Mouse (Mus musculus): Measurements from ENCODE around the gene Bri3bp.
"Not testable (repeated sequence)": the region's sequence is repeated elsewhere in the genome, so short reads cannot be mapped to it uniquely, and the experiment has no call there.

Bri3bp gene

DNA sequence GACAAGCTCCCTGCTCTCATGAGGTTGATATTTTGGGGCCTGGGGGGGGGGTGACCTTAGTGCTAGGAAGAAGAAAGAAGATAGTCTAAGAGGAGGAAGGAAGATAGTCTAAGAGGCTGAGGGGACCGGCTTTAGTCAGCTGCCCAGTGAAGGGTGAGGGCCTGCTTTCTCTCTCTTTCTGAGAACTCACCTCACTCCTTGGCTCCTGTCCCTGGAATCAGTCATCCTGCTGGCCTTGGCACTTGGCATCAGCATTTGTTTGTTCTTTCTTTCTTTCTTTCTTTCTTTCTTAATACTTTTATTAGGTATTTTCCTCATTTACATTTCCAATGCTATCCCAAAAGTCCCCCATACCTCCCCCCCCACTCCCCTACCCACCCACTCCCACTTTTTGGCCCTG, 44.7 kb downstream of the Bri3bp start:
- no peak for DNase-seq (ENCODE audit: low read depth, low spot score)

DNA sequence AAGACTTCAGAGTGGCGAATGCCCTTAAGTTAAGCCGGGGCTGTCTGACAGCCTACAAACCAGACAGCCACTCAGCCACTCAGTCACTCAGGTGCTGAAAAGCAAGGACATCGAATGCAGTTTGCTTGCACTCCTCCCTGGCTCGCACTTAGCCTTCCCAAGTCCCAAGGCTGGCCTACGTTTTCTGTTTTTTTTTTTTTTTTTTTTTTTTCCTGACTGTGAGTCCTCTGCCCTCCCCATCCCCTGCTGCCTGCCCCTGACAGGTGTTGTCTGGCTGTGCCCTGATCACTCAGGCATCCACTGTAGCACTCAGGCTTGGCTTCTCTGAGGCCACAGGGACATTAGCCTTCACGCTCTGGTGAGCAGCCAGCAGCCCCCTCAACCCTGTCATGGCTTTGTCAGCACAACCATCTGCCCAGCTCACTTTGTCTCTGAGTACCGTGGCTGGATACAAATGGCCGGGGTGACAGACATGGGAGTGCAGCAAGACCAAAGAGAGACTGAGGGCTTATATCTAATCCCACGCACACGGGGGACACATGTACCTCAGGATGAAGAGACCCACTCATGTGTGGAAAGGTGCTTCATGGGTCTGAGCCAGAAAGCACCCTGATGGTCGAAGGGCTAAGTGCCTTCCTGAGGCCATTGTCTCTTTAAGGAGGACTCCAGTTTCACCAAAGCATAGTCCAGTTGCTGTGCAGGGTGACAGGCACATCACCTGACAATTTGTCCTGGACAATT, 46.2 kb downstream of the Bri3bp start:
- DNase-seq (ENCODE audit: low read depth, low spot score) = peak; percentile 48

DNA sequence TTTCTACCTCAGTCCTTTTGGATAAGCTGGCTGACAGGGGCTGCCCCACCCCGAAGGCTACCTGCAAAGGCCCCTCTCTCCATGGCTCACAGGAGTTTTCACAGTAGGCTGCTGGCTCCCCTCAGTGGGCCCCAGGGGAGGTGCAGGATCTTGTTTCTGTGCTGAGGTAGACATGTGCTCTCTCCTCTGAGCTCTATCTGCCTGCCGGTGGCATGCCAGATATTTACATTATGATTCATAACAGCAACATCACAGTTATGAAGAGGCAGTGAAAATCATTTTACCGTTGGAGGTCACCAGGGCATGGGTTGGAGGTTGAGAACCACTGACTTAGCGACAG, 46.7 kb downstream of the Bri3bp start:
- DNase-seq (ENCODE audit: low read depth, low spot score) = no peak

DNA sequence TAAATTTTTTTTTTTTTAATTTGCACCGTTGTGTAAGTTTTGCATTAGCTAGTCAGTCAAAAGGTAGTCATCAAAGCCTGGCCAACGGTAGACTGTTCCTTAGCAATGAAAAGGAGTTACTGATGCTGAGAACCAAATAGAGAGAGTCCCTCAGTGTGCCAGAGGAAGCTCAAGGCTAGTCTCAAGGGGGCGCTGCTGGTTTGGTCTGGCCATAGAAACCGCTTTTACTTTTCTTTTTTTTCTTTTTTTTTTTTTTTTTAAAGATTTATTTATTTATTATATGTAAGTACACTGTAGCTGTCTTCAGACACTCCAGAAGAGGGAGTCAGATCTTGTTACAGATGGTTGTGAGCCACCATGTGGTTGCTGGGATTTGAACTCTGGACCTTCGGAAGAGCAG, 47.6 kb downstream of the Bri3bp start:
- not testable (repeated sequence) for DNase-seq (ENCODE audit: low read depth, low spot score)

DNA sequence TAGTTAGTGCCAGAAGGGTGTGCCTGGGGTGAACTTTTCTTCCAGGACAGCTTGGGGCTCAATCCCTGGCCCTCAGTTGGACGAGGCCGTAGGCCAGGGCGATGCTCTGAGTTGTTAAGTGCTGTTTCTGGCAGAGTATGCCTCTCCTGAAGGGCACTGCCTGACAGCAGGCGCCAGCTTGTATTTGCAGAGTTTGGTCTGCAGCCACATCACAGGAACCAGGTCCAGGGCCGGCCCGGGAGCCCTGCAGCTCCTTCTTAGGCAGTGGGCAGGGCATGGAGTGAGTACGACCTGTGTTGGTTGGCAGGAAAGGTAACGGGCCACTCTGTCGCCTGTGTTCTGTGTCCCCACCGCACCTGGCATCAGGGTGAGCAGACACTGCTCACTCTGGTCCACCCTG, 49.7 kb downstream of the Bri3bp start:
- no peak for DNase-seq (ENCODE audit: low read depth, low spot score)

GRCm38 (mm10) chr5:125492379-125493092, 51.2 kb downstream of the Bri3bp start:
- DNase-seq (ENCODE audit: low read depth, low spot score) = no peak

- no peak for DNase-seq (ENCODE audit: low read depth, low spot score)
Observed at GRCm38 (mm10) chr5:125493093-125493423, 51.7 kb downstream of the Bri3bp start.

DNA sequence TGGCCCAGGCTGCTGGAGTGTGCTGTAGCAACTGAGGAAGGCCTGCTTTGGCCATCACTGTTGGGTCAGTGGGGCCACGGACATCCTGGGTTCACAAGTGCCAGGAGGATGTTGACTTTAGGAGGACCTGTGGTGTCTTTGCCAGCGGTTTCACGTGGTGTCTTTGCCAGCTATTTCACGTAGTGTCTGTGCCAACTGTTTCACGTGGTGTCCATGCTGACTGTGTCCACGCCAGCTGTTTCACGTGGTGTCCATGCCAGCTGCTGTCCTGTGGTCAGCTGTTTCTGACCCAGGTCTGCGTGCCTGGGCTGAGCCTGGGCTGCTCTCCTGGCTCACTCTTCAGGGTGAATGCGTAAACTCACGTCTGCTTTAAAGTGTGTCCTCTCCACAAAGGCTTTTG, 54.3 kb downstream of the Bri3bp start:
- no peak for DNase-seq (ENCODE audit: low read depth, low spot score)

DNA sequence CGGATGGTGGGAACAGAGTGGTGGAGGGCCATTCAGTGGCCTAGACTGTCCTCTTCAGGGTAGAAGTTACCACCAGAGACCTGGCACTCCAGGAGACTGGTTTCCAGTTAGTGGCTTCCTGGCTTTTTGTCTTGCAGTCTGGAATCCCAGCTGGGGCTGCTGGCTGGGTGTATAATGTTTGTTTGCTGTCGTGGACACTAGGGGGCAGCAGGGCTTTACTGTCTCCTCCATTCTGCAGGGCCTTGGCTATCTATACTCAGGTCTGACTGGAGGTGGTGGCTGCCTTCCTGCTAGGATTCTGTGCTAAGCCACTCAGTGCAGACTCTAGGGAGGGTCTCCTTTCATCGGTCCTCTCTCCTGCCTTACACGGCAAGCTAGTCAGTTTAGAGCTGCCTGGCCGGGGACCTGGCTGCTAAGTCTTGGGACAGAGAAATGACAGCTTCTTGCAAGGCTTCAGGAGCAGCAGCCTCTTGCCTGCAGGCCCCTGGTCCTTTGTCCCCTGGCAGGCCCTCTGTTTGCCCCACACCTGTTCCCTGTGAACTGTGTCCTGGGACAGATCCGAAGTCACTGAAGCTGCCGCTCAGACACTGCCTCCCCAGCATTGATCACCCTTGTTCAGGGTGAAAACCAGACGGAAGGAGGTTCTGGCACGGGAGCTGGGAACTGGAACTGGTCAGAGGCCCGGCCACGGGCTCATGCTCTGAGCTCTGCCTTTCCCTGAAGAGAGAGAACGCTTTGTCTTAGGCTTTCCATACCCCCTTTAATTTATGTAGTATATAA, 56.6 kb downstream of the Bri3bp start:
- peak; percentile 63 for DNase-seq (ENCODE audit: low read depth, low spot score)

- DNase-seq (ENCODE audit: low read depth, low spot score) = no peak
Observed at GRCm38 (mm10) chr5:125501505-125501904, 60.1 kb downstream of the Bri3bp start.

- DNase-seq (ENCODE audit: low read depth, low spot score) = no peak
Observed at GRCm38 (mm10) chr5:125502186-125502585, 60.8 kb downstream of the Bri3bp start.

DNA sequence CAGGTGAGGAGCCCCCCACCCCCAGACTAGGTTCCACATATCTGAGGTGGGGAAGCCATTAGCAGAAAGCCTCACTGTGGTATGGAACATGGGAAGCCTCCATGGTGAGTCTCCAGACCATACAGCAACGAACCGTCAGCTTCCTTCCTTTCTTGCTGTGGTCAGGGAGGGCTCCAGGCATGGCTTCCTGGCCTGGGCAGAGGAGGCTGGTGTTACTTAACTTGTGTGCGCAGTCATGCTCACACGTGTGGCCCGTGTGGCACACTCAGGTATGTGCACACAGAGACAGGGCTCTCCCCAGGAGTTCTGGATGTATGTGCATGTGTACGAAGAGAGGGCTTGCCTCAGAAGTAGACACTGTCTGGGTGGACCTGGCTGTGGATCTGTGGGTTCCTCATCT, 62.3 kb downstream of the Bri3bp start:
- DNase-seq (ENCODE audit: low read depth, low spot score) = no peak

DNA sequence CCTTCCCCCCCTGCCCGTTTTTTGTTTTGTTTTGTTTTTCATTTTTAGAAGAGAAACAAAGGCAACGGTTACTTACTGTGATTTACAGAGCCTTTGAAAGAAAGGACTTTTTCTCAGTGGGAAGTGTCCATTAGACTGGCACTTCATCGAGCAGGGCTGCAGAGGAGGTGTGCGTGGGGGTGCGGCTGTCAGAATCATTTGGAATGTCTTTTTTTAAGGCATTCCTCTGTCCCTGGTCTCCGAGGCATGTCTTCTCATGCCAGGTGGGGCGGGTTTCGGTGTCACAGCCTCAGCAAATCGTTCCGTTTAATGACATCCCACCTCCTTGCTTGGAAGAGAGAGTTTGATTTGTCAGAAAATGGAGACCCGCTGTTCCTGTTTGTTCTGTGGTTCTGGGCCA, 63.3 kb downstream of the Bri3bp start:
- DNase-seq (ENCODE audit: low read depth, low spot score) = no peak

DNA sequence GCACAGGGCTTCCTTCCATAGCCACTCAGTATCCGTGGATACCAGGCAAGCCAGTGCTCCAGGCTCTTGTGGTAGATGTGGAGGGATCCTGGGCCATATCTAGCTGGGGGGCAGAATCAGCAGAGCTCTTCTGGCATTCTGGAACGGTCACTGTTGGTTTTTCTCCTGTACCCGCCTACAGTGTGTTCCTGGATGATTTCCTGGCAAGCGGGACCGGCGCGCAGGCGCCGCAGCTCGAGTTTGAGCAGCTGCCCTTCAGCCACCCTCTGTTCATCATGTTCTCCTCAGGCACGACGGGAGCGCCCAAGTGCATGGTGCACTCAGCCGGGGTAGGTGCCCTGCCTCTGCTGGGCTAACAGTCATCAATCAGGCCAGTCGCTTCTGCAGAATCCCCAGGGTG, 64.6 kb downstream of the Bri3bp start:
- no peak for DNase-seq (ENCODE audit: low read depth, low spot score)

- no peak for DNase-seq (ENCODE audit: low read depth, low spot score)
Observed at GRCm38 (mm10) chr5:125507582-125507981, 66.2 kb downstream of the Bri3bp start.

GRCm38 (mm10) chr5:125508006-125508405, 66.6 kb downstream of the Bri3bp start:
- DNase-seq (ENCODE audit: low read depth, low spot score) = no peak

DNA sequence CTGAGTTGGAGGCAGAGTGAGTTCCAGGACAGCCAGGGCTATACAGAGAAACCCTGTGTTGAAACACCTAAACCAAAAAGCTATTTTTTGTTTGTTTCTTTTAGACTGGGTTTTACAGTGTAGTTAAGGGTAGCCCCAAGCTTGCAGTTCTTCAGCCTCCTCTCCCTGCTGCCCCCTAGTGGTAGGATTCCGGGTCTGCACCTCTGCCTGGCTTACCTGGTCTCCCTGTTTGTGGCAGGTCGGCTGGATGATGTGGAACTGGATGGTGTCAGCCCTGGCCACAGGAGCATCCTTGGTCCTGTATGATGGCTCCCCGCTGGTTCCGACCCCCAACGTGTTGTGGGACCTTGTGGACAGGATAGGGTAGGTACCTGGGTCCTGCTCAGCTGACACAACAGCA, 68.2 kb downstream of the Bri3bp start:
- DNase-seq (ENCODE audit: low read depth, low spot score) = peak; percentile 62
